Mouse (Mus musculus) kidney, postnatal 14 days (tissue): Measurements from ENCODE around the gene Irgm2.

Experiments
- DNase-seq: peaks from one replicate; pipeline ENCODE4 v3.0.0; 2022; ENCODE audit warnings: mixed read lengths

The Irgm2 gene

GRCm38 (mm10) chr11:58263516-58263915, 64.1 kb downstream of the Irgm2 start:
- no peak for DNase-seq

GRCm38 (mm10) chr11:58264546-58264945, 65.1 kb downstream of the Irgm2 start:
- DNase-seq = no peak

- no peak for DNase-seq
Observed at GRCm38 (mm10) chr11:58268285-58268684, 68.9 kb downstream of the Irgm2 start.
